Mouse (Mus musculus) MEL (cell line): ENCODE measurements around the gene 2210011C24Rik. TPM values are rescaled to one million over a fixed set of nuclear protein-coding genes. Genes with fewer than 3 reads are reported as not detected.

Experiments
- DNase-seq: peaks from one replicate; pipeline ENCODE4 v3.0.0; 2011; ENCODE audit warnings: low read depth, low spot score
- H3K27ac ChIP-seq: 2 replicates; pipeline ENCODE4 v1.5.1; 2012; ENCODE audit warnings: low read depth, mild to moderate bottlenecking, control low read depth, low read length, moderate library complexity; ENCODE audit not compliant: control insufficient read depth
- H3K27me3 ChIP-seq, 2 experiments: fragments of 150-350 bp in 1 of 2; sonication (generic) in 1 of 2; 2 replicates each; pipeline ENCODE4 v1.6.1; 2012; ENCODE audit warnings: low read length in 2 of 2, mild to moderate bottlenecking in 2 of 2, improper control_type of control experiment in 1 of 2, moderate library complexity in 1 of 2; ENCODE audit not compliant: insufficient read depth in 2 of 2, control insufficient read depth in 1 of 2
- H3K36me3 ChIP-seq, 2 experiments: 2 replicates each; pipeline ENCODE4 v1.6.1; 2012 to 2014; ENCODE audit warnings: low read length in 2 of 2, improper control_type of control experiment in 1 of 2, inconsistent platforms in 1 of 2, mild to moderate bottlenecking in 1 of 2; ENCODE audit not compliant: insufficient read depth in 2 of 2, control insufficient read depth in 1 of 2
- H3K4me1 ChIP-seq, 2 experiments: fragments of 150-350 bp in 1 of 2; sonication (generic) in 1 of 2; 2 replicates each; pipeline ENCODE4 v1.6.1; 2012; ENCODE audit warnings: low read length in 2 of 2, improper control_type of control experiment in 1 of 2, mild to moderate bottlenecking in 1 of 2; ENCODE audit not compliant: insufficient read depth in 2 of 2, control insufficient read depth in 1 of 2
- H3K4me3 ChIP-seq, 2 experiments: fragments of 150-350 bp in 1 of 2; sonication (generic) in 1 of 2; 2 replicates each; pipeline ENCODE4 v1.5.1; 2012; ENCODE audit warnings: low read depth in 2 of 2, low read length in 2 of 2, mild to moderate bottlenecking in 2 of 2, moderate library complexity in 2 of 2, control low read depth in 1 of 2, improper control_type of control experiment in 1 of 2; ENCODE audit not compliant: control insufficient read depth in 1 of 2, insufficient read depth in 1 of 2
- H3K79me2 ChIP-seq: 2 replicates; pipeline ENCODE4 v1.6.1; 2012; ENCODE audit warnings: mild to moderate bottlenecking, low read length, moderate library complexity; ENCODE audit not compliant: control insufficient read depth, poor library complexity, insufficient read depth
- H3K9ac ChIP-seq: 2 replicates; pipeline ENCODE4 v1.6.1; 2012; ENCODE audit warnings: low read depth, mild to moderate bottlenecking, control low read depth, low read length, moderate library complexity; ENCODE audit not compliant: control insufficient read depth, poor library complexity, severe bottlenecking
- H3K9me3 ChIP-seq: fragments of 150-350 bp; sonication (generic); replicated peaks from 2 replicates; pipeline ENCODE4 v1.6.1; 2012; ENCODE audit warnings: mild to moderate bottlenecking, low read length, improper control_type of control experiment, moderate library complexity; ENCODE audit not compliant: insufficient read depth
- BHLHE40 ChIP-seq: IDR thresholded peaks from 2 replicates; pipeline ENCODE4 v1.6.1; 2012; ENCODE audit warnings: low read depth, mild to moderate bottlenecking, inconsistent platforms, low read length, improper control_type of control experiment, borderline replicate concordance
- CHD1 ChIP-seq: IDR thresholded peaks from 2 replicates; pipeline ENCODE4 v1.6.1; 2012; ENCODE audit warnings: low read depth, mild to moderate bottlenecking, inconsistent platforms, low read length, improper control_type of control experiment
- CHD2 ChIP-seq: IDR thresholded peaks from 2 replicates; pipeline ENCODE4 v1.6.1; 2011; ENCODE audit warnings: low read length, improper control_type of control experiment
- CTCF ChIP-seq, 3 experiments: IDR thresholded peaks in 2 of 3; conservative IDR thresholded peaks in 1 of 3; 2 replicates each; pipeline ENCODE4 v1.5.1; 2011 to 2012; ENCODE audit warnings: low read length in 3 of 3, low read depth in 2 of 3, mild to moderate bottlenecking in 2 of 3, improper control_type of control experiment in 1 of 3, inconsistent platforms in 1 of 3, mixed read lengths in 1 of 3, moderate library complexity in 1 of 3; ENCODE audit not compliant: control insufficient read depth in 1 of 3, insufficient read depth in 1 of 3, poor library complexity in 1 of 3, severe bottlenecking in 1 of 3
- E2F4 ChIP-seq: IDR thresholded peaks from 2 replicates; pipeline ENCODE4 v1.6.1; 2011; ENCODE audit warnings: low read depth, low read length, improper control_type of control experiment, borderline replicate concordance
- ELF1 ChIP-seq: IDR thresholded peaks from 2 replicates; pipeline ENCODE4 v1.6.1; 2014; ENCODE audit warnings: low read depth, mild to moderate bottlenecking, inconsistent platforms, low read length, improper control_type of control experiment, moderate library complexity
- EP300 ChIP-seq, 2 experiments: IDR thresholded peaks; 2 replicates each; pipeline ENCODE4 v1.6.1; 2011; ENCODE audit warnings: improper control_type of control experiment in 2 of 2, low read length in 2 of 2, low read depth in 1 of 2, mild to moderate bottlenecking in 1 of 2
- ETS1 ChIP-seq: IDR thresholded peaks from 2 replicates; pipeline ENCODE4 v1.6.1; 2012; ENCODE audit warnings: low read depth, mild to moderate bottlenecking, inconsistent platforms, low read length, improper control_type of control experiment, moderate library complexity
- GABPA ChIP-seq: IDR thresholded peaks from 2 replicates; pipeline ENCODE4 v1.6.1; 2012; ENCODE audit warnings: low read depth, mild to moderate bottlenecking, inconsistent platforms, low read length, improper control_type of control experiment, moderate library complexity
- GATA1 ChIP-seq: IDR thresholded peaks from 2 replicates; pipeline ENCODE4 v1.6.1; 2011; ENCODE audit warnings: low read depth, low read length, improper control_type of control experiment
- HCFC1 ChIP-seq: IDR thresholded peaks from 2 replicates; pipeline ENCODE4 v1.6.1; 2012; ENCODE audit warnings: low read depth, mild to moderate bottlenecking, inconsistent platforms, low read length, improper control_type of control experiment, moderate library complexity
- KAT2A ChIP-seq: conservative IDR thresholded peaks from 2 replicates; pipeline ENCODE4 v1.6.1; 2012; ENCODE audit warnings: low read depth, low read length, improper control_type of control experiment, inconsistent platforms
- MAX ChIP-seq: IDR thresholded peaks from 2 replicates; pipeline ENCODE4 v1.6.1; 2011; ENCODE audit warnings: low read length, improper control_type of control experiment
- MAZ ChIP-seq: IDR thresholded peaks from 2 replicates; pipeline ENCODE4 v1.6.1; 2012; ENCODE audit warnings: low read depth, mild to moderate bottlenecking, inconsistent platforms, low read length, improper control_type of control experiment
- MEF2A ChIP-seq: IDR thresholded peaks from 2 replicates; pipeline ENCODE4 v1.6.1; 2014; ENCODE audit warnings: low read depth, mild to moderate bottlenecking, inconsistent platforms, low read length, improper control_type of control experiment; ENCODE audit not compliant: poor library complexity, insufficient replicate concordance, severe bottlenecking; ENCODE audit errors: extremely low read depth
- MXI1 ChIP-seq: IDR thresholded peaks from 2 replicates; pipeline ENCODE4 v1.6.1; 2011; ENCODE audit warnings: mild to moderate bottlenecking, low read depth, low read length, improper control_type of control experiment
- MYB ChIP-seq: IDR thresholded peaks from 2 replicates; pipeline ENCODE4 v1.6.1; 2011; ENCODE audit warnings: mild to moderate bottlenecking, low read depth, low read length, improper control_type of control experiment
- MYC ChIP-seq: IDR thresholded peaks from 2 replicates; pipeline ENCODE4 v1.6.1; 2011; ENCODE audit warnings: low read depth, mild to moderate bottlenecking, low read length, improper control_type of control experiment, moderate library complexity
- NELFE ChIP-seq: IDR thresholded peaks from 2 replicates; pipeline ENCODE4 v1.6.1; 2011; ENCODE audit warnings: low read depth, low read length, improper control_type of control experiment
- NRF1 ChIP-seq: IDR thresholded peaks from 2 replicates; pipeline ENCODE4 v1.6.1; 2014; ENCODE audit warnings: low read depth, mild to moderate bottlenecking, inconsistent platforms, low read length, improper control_type of control experiment, moderate library complexity; ENCODE audit not compliant: poor library complexity, insufficient read depth, severe bottlenecking
- POLR2AphosphoS2 ChIP-seq: IDR thresholded peaks from 2 replicates; pipeline ENCODE4 v1.6.1; 2011; ENCODE audit warnings: low read length, improper control_type of control experiment
- POLR2AphosphoS5 ChIP-seq: IDR thresholded peaks from 2 replicates; pipeline ENCODE4 v1.6.1; 2012; ENCODE audit warnings: low read depth, borderline replicate concordance, mild to moderate bottlenecking, inconsistent platforms, low read length, moderate library complexity, mixed read lengths
- RAD21 ChIP-seq: IDR thresholded peaks from 2 replicates; pipeline ENCODE4 v1.6.1; 2011; ENCODE audit warnings: mild to moderate bottlenecking, low read depth, low read length, improper control_type of control experiment
- RCOR1 ChIP-seq: IDR thresholded peaks from 2 replicates; pipeline ENCODE4 v1.6.1; 2012; ENCODE audit warnings: low read depth, mild to moderate bottlenecking, inconsistent platforms, low read length, improper control_type of control experiment
- SIN3A ChIP-seq: IDR thresholded peaks from 2 replicates; pipeline ENCODE4 v1.6.1; 2012; ENCODE audit warnings: low read length, improper control_type of control experiment, inconsistent platforms
- SMC3 ChIP-seq: IDR thresholded peaks from 2 replicates; pipeline ENCODE4 v1.6.1; 2011; ENCODE audit warnings: low read depth, low read length, improper control_type of control experiment
- TAL1 ChIP-seq: IDR thresholded peaks from 2 replicates; pipeline ENCODE4 v1.6.1; 2012; ENCODE audit warnings: mild to moderate bottlenecking, inconsistent platforms, low read length, moderate library complexity, mixed read lengths
- TBP ChIP-seq: IDR thresholded peaks from 2 replicates; pipeline ENCODE4 v1.8.0; 2011; ENCODE audit warnings: low read depth, low read length, improper control_type of control experiment
- UBTF ChIP-seq: IDR thresholded peaks from 2 replicates; pipeline ENCODE4 v1.6.1; 2012; ENCODE audit warnings: low read depth, mild to moderate bottlenecking, inconsistent platforms, low read length, improper control_type of control experiment, moderate library complexity, borderline replicate concordance; ENCODE audit not compliant: insufficient read depth
- USF1 ChIP-seq: IDR thresholded peaks from 2 replicates; pipeline ENCODE4 v1.6.1; 2014; ENCODE audit warnings: low read depth, mild to moderate bottlenecking, inconsistent platforms, low read length, improper control_type of control experiment, moderate library complexity
- USF2 ChIP-seq, 2 experiments: IDR thresholded peaks; 2 replicates each; pipeline ENCODE4 v1.6.1; 2011 to 2012; ENCODE audit warnings: improper control_type of control experiment in 2 of 2, low read length in 2 of 2, borderline replicate concordance in 1 of 2, inconsistent platforms in 1 of 2, low read depth in 1 of 2, mild to moderate bottlenecking in 1 of 2; ENCODE audit not compliant: insufficient read depth in 1 of 2
- ZC3H11A ChIP-seq: IDR thresholded peaks from 2 replicates; pipeline ENCODE4 v1.6.1; 2012; ENCODE audit warnings: low read depth, mild to moderate bottlenecking, inconsistent platforms, low read length, improper control_type of control experiment
- ZKSCAN1 ChIP-seq: IDR thresholded peaks from 2 replicates; pipeline ENCODE4 v1.6.1; 2012; ENCODE audit warnings: low read depth, mild to moderate bottlenecking, inconsistent platforms, low read length, improper control_type of control experiment, moderate library complexity
- ZMIZ1 ChIP-seq: IDR thresholded peaks from 2 replicates; pipeline ENCODE4 v1.6.1; 2012; ENCODE audit warnings: low read depth, mild to moderate bottlenecking, inconsistent platforms, low read length, improper control_type of control experiment, moderate library complexity
- ZNF384 ChIP-seq: IDR thresholded peaks from 2 replicates; pipeline ENCODE4 v1.6.1; 2012; ENCODE audit warnings: low read depth, mild to moderate bottlenecking, inconsistent platforms, low read length, improper control_type of control experiment
- polyA plus RNA-seq, 2 experiments: library from polyadenylated mRNA; stranded (reverse) in 1 of 2; unstranded in 1 of 2; fragments of >175 nt in 1 of 2; fragments of >200 nt in 1 of 2; gene quantifications; 2 replicates each; pipeline versions ENCODE4 v1.2.1 to v1.2.4; 2012; ENCODE audit warnings: low replicate concordance in 2 of 2, low read depth in 1 of 2; ENCODE audit not compliant: insufficient read length in 2 of 2, insufficient read depth in 1 of 2, missing spikeins in 1 of 2
- total RNA-seq: library from RNA; depleted of rRNA; stranded (reverse); fragments of 300-350 nt; gene quantifications from 2 replicates; pipeline ENCODE4 v1.2.3, GENCODE M21; 2012

2210011C24Rik gene
- total and polyA plus RNA-seq, 3 experiments, result not detected

DNA sequence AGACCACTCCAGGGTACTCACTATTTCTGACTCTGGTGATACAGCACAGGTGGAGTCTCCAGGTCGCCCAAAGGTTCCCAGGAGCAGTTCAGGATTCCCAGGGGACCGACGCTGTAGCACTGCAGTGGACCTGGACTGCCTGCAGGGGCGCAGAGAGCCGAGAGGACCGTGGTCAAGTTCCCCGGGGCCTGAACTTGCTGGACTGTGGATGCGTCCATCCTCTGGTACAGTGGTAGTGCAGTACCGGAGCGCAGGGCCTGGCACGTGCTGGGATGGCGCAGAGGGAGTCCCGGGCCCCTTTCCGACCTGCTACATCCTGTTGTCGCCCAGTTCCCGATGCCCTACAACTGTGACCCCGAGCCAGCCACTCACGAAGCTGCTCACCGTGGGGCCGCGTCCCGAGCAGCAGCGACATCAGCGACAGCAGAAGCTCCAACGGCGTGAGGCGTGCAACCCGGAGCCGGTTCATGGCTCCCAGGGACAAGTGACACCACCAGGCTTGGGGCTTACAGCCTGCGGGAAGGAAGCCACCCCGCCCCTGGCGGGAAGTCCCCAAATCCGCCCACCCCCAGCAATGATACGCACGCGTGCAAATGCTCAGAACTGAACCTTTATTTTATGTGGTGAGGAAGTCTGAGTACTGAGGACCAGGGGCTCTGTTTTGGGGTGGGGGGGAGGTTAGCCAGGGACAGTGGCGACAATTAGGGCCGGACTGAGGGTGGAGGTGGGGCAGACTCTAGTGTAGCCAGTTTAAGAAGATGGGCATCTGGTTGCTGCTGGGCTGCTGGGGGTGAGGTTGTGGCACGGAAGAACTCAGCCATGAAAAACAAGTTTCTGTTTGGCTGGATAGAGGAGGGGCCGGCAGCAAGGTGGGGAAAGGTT lies 30.3 kb upstream of the 2210011C24Rik start, which contains the start of gene Il27ra:
Gene Il27ra, minus strand, starts transcription at position 524 of the 882 bp plus-strand sequence.
- Histone ChIP-seq H3K4me3 (peak within 1 kb of the TSS; percentile 87 to 89), H3K79me2 (peaks cover 16% of the 10 kb centered on the region), H3K9ac (peak within 1 kb of the TSS; percentile 92), H3K36me3 (peaks cover 3 to 4% of the 10 kb centered on the region in 2 experiments; a peak in 3 of 4 replicates), H3K4me1 (peaks cover 0 to 19% of the 10 kb centered on the region in 2 experiments; a peak in 3 of 4 replicates), H3K27ac (peak within 1 kb of the TSS; percentile 47), H3K27me3 (no peaks in the 10 kb centered on the region), H3K9me3 (no peaks in the 10 kb centered on the region)
- peak; percentile 89 for DNase-seq
- TF ChIP-seq SMC3 (no peak), HCFC1 (peak; percentile 79), GATA1 (peak; percentile 87; the same call in 1 of the 2 replicates), ETS1 (peak; percentile 41; the same call in 1 of the 2 replicates), ELF1 (peak; percentile 60; the same call in 1 of the 2 replicates), MEF2A (no peak), CTCF (IDR thresholded peaks at IDR 0.05 in 2 of 3, conservative IDR thresholded peaks at IDR 0.05 in 1 of 3; ENCODE audit: control insufficient read depth in 1 of 3, insufficient read depth in 1 of 3, low read depth in 2 of 3, low read length in 3 of 3, poor library complexity in 1 of 3, severe bottlenecking in 1 of 3) (peak; percentile 53 to 68 (median 57)), GABPA (no peak), KAT2A (no peak), MAZ (peak; percentile 91), CHD1 (no peak), POLR2AphosphoS5 (no peak), RCOR1 (no peak), POLR2AphosphoS2 (peak; percentile 65; the same call in 1 of the 2 replicates), ZKSCAN1 (no peak), NELFE (peak; percentile 82), ZNF384 (no peak), UBTF (no peak), NRF1 (peak; percentile 75), SIN3A (peak; percentile 82), TBP (peak; percentile 77), MYB (no peak), RAD21 (no peak), ZMIZ1 (peak; percentile 54), USF1 (no peak), E2F4 (peak; percentile 89), USF2 (IDR thresholded peaks at IDR 0.05; ENCODE audit: borderline replicate concordance in 1 of 2, insufficient read depth in 1 of 2, low read depth in 1 of 2, low read length in 2 of 2) (no peak), TAL1 (no peak), EP300 (IDR thresholded peaks at IDR 0.05; ENCODE audit: low read depth in 1 of 2, low read length in 2 of 2) (no peak), MAX (peak; percentile 41; the same call in 1 of the 2 replicates), BHLHE40 (peak; percentile 65; the same call in 1 of the 2 replicates), CHD2 (no peak), ZC3H11A (no peak), MYC (peak; percentile 65), MXI1 (peak; percentile 82; the same call in 1 of the 2 replicates)
